Mouse (Mus musculus) lung, postnatal 0 days (tissue): Measurements from ENCODE around the gene Galnt13.

Source experiments
- CTCF ChIP-seq: IDR thresholded peaks from 2 replicates; pipeline ENCODE4 v1.5.1; 2016; ENCODE audit warnings: antibody characterized with exemption, mild to moderate bottlenecking
- EP300 ChIP-seq: IDR thresholded peaks from 2 replicates; pipeline ENCODE4 v1.6.1; 2016; ENCODE audit warnings: antibody characterized with exemption, mild to moderate bottlenecking, control low read depth

- TF ChIP-seq CTCF (no peak), EP300 (no peak)
Measured at GRCm38 (mm10) chr2:55034610-55035009, 598.5 kb downstream of the Galnt13 start.
